Mouse (Mus musculus) urinary bladder, postnatal 14 days (tissue): ENCODE measurements around the gene Cd164l2.

Experiments
- DNase-seq: peaks from one replicate; pipeline ENCODE4 v3.0.0; 2021; ENCODE audit warnings: low spot score

The Cd164l2 gene

DNA sequence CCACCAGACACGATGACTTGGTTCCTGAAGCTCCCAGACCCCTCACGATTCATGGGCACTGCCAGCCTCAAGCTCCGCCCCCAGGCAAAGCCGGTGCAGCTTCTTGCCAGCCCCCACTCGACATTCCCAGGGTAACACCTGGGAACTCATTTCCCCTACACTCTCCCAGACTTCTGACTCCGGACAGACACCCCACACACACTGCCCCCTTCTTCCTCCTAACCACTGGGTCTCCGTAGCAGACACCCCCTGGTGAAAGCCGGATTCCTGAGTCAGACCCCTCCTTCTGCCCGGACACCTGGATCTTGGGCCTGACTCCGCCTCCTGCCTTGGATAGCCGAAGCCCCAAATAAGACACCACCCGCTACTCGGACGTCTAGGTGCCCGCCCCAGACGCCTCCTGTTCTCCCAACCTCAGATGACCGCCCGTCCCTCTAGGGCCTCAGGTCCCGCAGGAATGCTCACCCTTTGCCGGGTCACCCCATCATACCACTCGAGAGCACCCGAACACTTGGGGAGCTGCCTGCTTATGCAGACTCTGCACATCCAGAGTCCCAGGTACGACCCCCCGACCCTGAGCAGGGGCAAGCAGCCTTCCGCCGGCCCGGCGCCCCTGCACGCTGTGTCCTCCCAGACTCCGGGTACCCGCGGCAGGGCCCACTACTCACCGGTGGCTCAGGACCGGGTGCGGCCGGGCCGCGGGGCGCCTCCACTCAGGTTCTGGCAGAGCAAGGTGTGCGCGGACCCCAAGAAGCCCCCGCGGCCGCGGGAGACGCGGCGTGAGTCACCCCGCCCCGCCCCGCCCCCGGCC is at the start of gene Cd164l2, which contains the start of gene Gpr3:
Cd164l2 (plus strand) TSS at position 381 of the 811 bp plus-strand sequence.
Gpr3 (minus strand) TSS at position 786 of the 811 bp plus-strand sequence.
- DNase-seq: no peak

- no peak for DNase-seq
These were observed 49.7 kb upstream of the Cd164l2 start for GRCm38 (mm10) chr4:133162196-133162595.

DNA sequence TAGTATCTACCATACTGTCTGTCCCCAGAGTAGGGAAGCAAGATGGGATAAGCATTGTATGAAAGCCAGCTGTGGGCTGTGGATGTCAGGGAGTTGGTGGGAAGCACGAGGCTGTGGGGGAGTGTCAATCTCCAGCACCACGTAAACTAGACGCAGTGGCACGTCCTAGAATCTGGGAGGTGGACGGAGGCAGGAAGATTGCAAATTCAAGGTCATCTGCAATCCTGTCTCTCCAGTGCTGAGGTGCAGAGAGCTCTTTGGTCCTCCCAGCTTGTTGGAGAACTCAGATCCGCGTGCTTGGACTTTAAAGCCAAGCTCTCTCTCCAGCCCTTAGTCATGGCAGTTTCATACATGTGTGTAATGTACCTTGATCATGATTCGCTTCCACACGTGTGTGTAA is 45.2 kb upstream of the Cd164l2 start:
- no peak for DNase-seq

GRCm38 (mm10) chr4:133169237-133170055 is 42.5 kb upstream of the Cd164l2 start:
- DNase-seq: peak; percentile 49

GRCm38 (mm10) chr4:133170056-133170524 is 41.8 kb upstream of the Cd164l2 start:
- no peak for DNase-seq

DNA sequence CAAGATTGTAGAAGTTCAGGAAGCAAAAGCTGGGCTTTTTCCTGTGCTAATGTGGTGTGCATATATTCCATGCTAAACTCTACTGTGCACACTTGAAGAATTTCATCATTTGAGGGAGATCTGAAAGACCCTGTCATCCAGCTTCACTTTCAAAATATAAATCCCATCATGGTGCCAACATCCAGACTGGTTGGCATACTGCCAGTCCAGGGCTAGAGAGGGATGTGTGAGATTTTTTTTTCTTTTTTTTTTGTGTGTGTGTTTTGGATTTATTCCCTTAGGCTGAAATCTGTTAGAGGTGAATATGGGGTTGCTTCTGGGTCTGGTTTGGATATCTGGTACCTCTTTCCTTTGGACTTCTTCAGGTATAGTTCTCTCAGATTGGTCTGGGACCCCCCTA is 41.3 kb upstream of the Cd164l2 start:
- no peak for DNase-seq

GRCm38 (mm10) chr4:133172451-133172850 is 39.5 kb upstream of the Cd164l2 start:
- no peak for DNase-seq

DNA sequence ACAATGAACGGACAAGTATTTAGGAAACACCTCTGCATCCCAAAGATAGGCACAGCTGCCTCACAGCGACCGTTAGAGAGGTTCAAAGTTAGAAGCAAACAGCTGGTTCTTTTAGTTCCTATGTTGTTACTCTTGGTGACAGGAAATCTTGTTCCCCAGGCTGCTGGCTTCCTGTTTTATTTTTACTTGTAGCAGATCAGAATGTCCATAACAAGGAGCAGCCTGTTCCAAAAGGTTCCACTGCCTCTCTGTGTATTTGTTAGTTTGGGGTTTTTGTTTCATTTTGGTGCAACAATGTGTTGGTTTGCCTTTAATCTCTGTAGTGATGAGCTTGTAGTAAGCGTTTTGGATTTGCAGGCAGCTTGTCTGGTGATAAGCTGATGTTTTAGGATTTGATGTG is 37.6 kb upstream of the Cd164l2 start:
- no peak for DNase-seq

GRCm38 (mm10) chr4:133175274-133175673 is 36.7 kb upstream of the Cd164l2 start:
- no peak for DNase-seq

- no peak for DNase-seq
These were observed 35.8 kb upstream of the Cd164l2 start for GRCm38 (mm10) chr4:133175998-133176760.

GRCm38 (mm10) chr4:133176761-133177403 is 35.0 kb upstream of the Cd164l2 start:
- DNase-seq: no peak

GRCm38 (mm10) chr4:133178305-133178704 is 33.6 kb upstream of the Cd164l2 start:
- DNase-seq: no peak

DNA sequence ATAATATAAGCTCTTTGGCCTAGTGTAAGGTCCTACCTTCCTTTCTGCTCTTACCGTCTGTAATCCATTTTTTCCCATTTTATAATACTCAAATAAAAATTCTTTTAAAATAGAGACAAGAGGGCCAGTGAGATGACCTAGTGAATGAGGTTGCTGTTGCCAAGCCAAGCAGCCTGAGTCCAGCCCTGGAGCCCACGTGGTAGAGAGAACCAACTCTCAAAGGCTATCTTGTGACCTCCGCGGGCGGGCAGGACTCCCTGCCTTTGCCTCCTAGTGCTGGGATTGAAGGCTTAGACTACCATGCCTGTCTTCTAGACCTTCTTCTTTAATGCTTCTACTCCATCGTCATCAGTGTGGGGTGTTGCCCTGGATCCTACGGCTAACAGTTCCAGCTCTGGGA is 32.7 kb upstream of the Cd164l2 start:
- no peak for DNase-seq

GRCm38 (mm10) chr4:133182439-133183033 is 29.4 kb upstream of the Cd164l2 start:
- DNase-seq: no peak

GRCm38 (mm10) chr4:133184031-133184897 is 27.7 kb upstream of the Cd164l2 start:
- DNase-seq: no peak

- peak; percentile 81 for DNase-seq
These were observed 26.8 kb upstream of the Cd164l2 start for GRCm38 (mm10) chr4:133184898-133185665.

DNA sequence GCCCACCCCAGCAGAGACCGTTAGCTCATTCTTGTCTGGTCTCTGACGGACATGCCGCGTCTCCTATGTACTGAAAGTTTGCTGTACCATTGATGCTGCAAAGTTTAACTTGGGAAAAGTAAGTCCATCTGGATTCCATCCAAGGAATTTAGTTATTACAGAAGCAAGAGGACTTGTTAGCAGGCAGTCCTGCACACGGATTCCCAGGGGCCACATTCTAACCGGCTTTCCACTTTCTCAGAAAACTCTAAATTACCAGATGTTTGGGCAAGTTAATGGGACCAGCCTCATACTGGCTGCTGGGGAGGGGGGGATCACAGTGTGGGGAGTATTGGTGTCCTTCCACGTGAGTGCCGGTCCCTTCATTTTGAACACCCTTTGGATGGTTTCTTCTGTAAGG is 26.0 kb upstream of the Cd164l2 start:
- DNase-seq: no peak

GRCm38 (mm10) chr4:133186856-133187255 is 25.1 kb upstream of the Cd164l2 start:
- no peak for DNase-seq

DNA sequence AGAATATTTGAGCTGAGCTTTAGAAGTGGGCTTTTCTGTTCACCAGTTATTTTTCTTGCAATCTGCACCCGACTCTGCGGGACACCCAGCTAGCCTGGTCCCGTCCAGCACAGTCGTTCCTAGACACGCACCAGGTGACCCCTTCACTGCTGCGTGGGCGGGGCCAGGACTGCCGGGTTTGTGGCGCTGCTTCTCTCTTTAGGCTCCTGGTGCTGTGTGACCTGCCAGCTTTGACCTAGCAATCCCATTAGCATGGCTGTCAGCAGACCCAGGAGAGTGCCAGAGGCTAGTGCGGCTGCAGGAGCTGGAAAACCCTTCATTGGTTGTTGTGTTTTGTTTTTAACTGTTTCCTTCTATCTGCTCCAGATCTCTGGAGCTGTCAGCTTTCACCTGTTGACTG is 22.5 kb upstream of the Cd164l2 start:
- no peak for DNase-seq
